Mouse (Mus musculus): ENCODE data around the gene Wdr34.

The Wdr34 gene

GRCm38 (mm10) chr2:30048699-30049388, at the start of gene Wdr34:
TSS of gene Wdr34 (minus strand) at chr2:30048881.
- DNase-seq: peak; percentile 99

GRCm38 (mm10) chr2:30095882-30096527, 47.3 kb upstream of the Wdr34 start:
- DNase-seq: peak; percentile 71

DNA sequence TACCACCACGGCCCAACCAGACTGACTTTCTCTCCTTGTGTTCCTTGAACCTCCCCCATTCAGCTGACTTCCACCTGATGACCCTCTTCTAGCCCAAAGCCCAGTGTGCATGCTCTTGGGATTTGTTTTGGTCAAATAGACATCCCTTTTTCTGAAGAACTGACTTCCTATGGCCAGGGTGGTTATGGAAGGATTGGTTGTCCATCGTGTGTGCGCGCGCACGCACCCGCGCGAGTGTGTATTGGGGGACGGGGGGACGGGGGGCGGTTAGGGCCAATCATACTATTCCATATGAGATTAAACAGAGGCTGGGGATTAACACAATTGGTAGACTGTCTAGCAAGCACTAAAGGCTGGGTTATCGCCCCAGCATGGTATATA, 45.5 kb upstream of the Wdr34 start:
- DNase-seq: no peak

GRCm38 (mm10) chr2:30093471-30094207, 45.0 kb upstream of the Wdr34 start, which contains the start of gene Zdhhc12:
TSS of gene Zdhhc12 (minus strand) at chr2:30093648.
- peak; percentile 99 for DNase-seq

DNA sequence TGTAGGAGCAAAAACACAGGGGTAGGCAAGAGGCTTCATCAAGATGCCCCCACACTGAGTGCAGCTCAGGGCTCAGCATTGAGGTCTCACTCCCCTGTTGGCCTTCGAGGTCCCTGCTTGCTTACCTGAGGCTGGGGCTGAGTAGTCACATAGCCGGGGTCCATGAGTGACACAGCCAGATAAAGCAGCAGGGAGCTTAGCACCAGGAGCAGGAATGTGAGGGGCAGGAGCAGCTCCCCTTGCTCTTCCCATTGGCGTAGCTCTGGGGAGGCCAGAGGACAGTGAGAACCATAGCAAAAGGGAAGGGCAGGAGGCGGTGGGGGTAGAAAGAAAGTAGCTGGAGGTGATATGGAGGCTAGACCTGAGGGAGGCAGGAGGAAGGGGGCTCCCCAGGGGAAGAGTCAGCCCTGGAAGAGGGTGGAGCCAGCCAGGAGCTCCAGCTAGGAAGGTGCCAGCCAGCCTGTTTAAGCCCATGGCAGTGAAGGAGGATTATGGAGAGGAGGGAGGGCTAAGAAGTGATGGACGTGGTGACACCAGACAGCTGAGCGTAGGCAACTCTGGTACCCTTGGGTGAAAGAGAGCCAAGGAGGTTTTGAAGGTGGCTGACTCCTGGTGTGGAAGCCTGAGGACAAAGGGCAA, 43.7 kb upstream of the Wdr34 start:
- DNase-seq: no peak

- DNase-seq: no peak
Observed at GRCm38 (mm10) chr2:30091521-30091920, 42.8 kb upstream of the Wdr34 start.

DNA sequence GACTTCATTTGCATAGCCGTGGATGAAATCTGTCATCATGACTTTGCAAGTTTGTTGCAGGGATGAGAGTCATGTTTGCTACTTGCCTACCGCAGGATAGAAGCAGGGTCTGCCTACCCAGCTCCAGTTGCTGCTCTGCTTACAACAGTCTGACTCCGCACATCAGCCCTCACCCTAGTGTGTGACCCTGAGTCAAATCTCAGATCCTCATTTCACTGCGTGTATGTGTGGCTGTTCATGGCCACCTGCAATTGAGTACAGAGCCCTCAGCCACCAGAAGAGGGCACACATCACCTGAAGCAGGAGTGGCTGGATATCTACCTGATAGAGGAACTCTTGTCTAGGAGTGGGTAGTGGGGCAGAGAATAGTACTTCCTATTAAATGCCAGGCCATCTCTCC, 38.6 kb upstream of the Wdr34 start:
- no peak for DNase-seq

DNA sequence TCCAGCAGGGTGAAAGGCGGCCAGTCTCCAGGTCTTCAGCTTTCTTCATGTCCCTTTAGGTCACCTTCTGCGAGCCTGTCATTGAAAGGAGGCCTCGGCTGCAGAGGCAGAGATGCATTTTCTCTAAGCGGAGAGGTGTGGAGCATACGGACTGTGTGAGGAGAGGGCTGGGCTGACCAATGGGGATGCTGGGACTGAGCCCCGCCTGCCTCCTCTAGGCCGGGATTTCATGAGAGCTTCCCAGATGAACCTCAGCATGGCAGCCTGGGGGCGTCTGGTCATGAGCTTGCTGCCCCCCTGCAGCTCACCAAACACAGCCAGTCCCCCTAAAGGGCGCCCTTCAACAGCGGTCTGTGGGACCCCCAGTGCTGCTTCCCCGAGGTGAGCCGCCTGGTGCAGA, 36.0 kb upstream of the Wdr34 start:
- no peak for DNase-seq

DNA sequence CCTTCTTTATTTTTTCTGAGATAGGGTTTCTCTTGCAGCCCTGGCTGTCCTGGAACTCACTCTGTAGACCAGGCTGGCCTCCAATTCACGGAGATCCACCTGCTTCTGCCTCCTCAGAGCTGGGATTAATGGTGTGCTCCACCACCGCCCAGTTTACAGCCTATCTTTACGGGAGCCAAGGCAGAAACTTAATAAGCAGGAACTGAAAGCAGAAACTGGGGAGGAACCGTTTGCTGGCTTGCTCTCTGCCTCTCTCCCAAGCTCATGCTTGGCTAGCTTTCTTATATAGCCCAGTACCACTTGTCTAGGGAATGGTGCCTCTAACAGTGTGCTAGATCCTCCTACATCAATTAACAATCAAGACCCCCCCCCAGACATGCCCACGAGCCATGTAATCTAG, 35.4 kb upstream of the Wdr34 start:
- DNase-seq: no peak

GRCm38 (mm10) chr2:30080181-30080800, 31.6 kb upstream of the Wdr34 start:
- DNase-seq: no peak

GRCm38 (mm10) chr2:30078760-30079159, 30.1 kb upstream of the Wdr34 start:
- no peak for DNase-seq

DNA sequence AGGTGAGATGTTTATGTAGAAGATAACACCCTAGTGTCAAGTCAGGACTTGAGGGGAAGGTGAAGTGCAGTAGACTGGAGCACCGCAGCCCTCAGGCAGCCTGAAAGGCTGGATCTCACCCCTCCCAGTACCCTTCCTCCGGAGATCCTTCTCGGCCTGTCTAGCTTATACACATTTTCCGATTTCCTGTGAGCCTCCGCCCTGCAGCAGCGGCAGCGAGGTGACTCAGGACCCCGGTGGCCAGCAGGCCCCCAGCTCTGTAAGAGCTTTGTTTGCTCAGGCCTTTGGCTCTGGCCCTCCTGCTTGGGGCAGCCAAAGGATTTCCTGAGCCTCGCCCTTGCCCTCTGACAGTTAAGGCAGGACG, 29.6 kb upstream of the Wdr34 start:
- DNase-seq: no peak

DNA sequence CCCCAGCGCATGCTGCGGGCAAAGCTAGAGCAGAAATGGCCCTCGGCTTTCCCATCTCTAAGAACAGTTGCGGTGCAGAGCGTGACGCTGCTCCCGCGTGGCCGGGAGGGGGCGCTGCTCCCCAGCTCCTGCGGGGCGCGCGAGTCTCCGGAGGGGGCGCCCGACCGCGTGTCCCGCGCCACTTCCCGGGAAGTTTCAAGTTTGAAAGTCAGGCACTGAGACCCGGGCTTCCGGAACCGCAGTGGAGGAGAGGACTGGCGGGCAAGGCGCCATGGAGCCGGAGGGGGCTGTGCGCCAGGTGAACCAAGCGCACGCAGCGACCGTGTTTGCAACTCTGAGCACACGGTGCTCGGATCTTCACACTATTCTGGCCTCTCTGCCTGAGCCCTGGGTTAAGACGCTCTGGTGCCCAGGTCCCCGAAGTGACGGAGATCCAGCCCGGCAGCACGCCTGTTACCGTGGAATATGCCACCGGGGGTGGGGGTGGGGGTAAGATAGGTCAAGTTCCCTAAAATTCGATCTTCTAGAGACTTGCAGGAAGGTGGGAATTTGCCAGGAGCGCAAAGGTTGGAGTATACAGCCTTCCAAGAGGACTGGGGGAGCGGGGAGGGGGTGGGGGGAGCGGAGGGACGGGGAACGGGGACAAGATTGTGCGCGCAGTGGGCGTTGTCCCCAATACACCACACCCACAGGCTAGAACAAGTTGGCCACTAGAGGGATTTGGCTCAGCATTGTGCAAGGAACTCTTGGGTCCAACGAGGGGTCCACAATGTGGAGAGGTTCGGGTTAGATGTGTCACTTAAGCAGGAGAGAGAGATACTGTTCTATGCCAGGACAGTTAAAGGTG, 29.0 kb upstream of the Wdr34 start, which contains the start of gene Pkn3:
Pkn3 (plus strand) TSS at position 183 of the 847 bp plus-strand sequence.
- peak; percentile 84 for DNase-seq

- no peak for DNase-seq
Observed at GRCm38 (mm10) chr2:30076959-30077358, 28.3 kb upstream of the Wdr34 start.

DNA sequence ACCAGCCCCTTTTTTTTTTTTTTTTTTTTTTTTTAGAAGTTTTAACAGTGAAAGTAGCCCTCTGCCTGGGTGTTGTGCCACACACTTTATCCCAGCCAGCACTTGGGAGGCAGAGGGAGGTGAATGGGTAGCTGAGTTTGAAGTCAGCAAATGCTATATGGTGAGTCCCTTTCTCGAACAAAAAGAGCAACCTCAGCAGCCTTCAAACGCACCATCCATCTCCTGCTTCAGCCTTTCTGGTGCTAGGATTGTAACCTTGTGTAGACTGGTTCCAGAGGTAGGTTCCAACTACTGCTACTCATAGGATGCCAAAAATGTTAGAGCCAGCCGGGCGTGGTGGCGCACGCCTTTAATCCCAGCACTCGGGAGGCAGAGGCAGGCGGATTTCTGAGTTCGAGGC, 27.8 kb upstream of the Wdr34 start:
- DNase-seq: no peak

GRCm38 (mm10) chr2:30075625-30076024, 26.9 kb upstream of the Wdr34 start:
- DNase-seq: no peak

GRCm38 (mm10) chr2:30073285-30073684, 24.6 kb upstream of the Wdr34 start:
- DNase-seq: no peak

DNA sequence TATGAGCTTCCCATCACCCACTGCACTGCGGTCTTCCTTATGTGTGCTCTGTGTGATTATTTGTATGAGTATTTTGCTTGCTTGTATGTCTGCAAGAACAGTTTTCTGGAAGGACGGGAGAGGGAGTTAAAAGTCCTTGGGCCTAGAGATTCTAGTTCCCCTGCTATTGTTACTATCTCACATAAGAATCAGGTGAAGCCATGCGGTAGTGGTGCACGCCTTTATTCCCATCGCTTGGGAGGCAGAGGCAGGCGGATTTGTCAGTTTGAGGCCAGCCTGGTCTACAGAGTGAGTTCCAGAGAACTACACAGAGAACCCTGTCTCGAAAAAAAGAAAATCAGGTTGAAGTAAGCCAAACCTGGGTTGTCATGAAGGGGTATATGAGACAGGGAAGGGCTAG, 24.2 kb upstream of the Wdr34 start:
- DNase-seq: no peak

DNA sequence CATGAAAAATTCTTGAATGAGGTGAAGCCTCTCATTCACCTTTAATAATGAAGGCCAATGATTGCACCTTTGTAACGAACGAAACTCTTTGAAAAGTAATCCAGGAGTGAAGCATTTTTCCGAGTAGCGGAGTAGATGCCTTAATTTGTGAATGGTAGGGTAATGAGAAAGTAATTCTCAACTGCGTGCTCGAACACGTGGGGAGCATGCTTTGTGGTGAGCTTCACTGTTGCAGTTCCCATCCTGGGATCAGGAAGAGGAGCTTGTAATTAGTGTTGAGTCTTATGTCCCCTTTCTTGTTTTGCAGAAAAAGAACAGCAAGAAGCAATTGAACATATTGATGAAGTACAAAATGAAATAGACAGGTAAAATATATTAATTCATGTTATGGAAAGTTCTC, 19.3 kb upstream of the Wdr34 start:
- no peak for DNase-seq

DNA sequence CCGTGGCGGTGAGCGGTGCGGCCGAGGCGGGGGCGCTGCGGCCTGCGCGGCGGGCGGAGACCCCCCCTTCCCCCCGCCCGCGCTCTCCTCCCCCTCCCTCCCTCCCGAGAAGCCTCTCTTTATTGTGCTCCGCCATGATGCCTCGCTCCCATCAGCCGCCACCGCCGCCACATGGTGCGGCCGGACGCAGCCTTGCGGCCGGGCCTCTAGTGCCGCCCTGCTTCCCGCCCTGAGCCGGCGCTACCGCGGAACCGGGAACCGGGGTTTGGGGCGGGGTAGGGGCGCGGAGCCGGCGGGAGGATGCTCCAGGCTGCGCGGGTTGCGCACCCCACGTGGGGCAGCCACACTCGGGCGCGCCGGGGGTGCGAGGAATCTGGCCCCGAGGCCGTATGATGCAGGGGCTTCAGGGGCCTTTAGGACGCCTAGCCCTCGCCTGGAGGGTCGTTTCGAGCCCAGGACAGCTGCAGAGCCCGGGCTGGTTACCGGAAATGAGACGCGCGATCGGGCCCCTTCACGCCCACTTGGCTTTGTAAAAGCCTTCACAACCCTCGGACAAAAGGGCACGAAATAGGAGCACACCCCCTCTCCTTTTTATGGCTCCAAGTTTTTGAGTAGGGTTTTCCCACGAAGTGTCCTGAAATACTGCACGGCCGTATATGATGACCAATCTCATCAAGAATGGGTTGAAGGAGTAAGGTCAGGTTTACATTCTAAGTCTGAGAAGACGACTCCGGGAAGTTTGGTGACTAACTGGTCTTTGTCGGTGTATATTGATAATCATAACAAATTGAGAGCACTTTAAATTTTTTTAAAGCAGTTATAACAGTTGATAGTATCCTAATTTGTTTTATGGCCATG, 18.6 kb upstream of the Wdr34 start:
- DNase-seq: peak; percentile 70
